Mouse (Mus musculus) liver, postnatal 0 days (tissue): ENCODE measurements at regions not wholly inside any gene's neighbourhood (a gene's known extent, or its start where the extent isn't known, plus 50 kb on each side); places are given as distances from the start of the nearest gene placed in this dataset.

Experiments
- ATAC-seq: fragments of 200-750 bp; cut with Nextera tagmentation; 2 replicates; pipeline ENCODE4 v1.8.0; 2017; ENCODE audit warnings: mild to moderate bottlenecking, moderate library complexity
- DNase-seq: peaks from one replicate; pipeline ENCODE4 v3.0.0-alpha.2; 2016
- H3K27ac ChIP-seq: fragments of 300-500 bp; sonication (generic); 2 replicates; pipeline ENCODE4 v1.5.1; 2014; ENCODE audit warnings: antibody characterized with exemption, moderate library complexity, mild to moderate bottlenecking, low read depth
- H3K27me3 ChIP-seq: fragments of 300-500 bp; sonication (generic); 2 replicates; pipeline ENCODE4 v1.6.1; 2014; ENCODE audit warnings: low read length, control low read depth, mixed read lengths; ENCODE audit not compliant: insufficient read depth
- H3K36me3 ChIP-seq: fragments of 300-500 bp; sonication (generic); replicated peaks from 2 replicates; pipeline ENCODE4 v1.6.1; 2014; ENCODE audit warnings: mild to moderate bottlenecking, control low read depth, low read length, moderate library complexity, mixed read lengths; ENCODE audit not compliant: insufficient read depth
- H3K4me1 ChIP-seq: fragments of 300-500 bp; sonication (generic); 2 replicates; pipeline ENCODE4 v1.6.1; 2014; ENCODE audit warnings: antibody characterized with exemption, mild to moderate bottlenecking, control low read depth; ENCODE audit not compliant: insufficient read depth
- H3K4me2 ChIP-seq: fragments of 300-500 bp; sonication (generic); 2 replicates; pipeline ENCODE4 v1.6.1; 2014; ENCODE audit warnings: low read depth, mild to moderate bottlenecking, low read length, moderate library complexity, mixed read lengths
- H3K4me3 ChIP-seq: fragments of 300-500 bp; sonication (generic); 2 replicates; pipeline ENCODE4 v1.5.1; 2014; ENCODE audit warnings: low read depth, low read length
- H3K9ac ChIP-seq: fragments of 300-500 bp; sonication (generic); replicated peaks from 2 replicates; pipeline ENCODE4 v1.6.1; 2014; ENCODE audit warnings: mild to moderate bottlenecking, moderate library complexity
- H3K9me3 ChIP-seq: fragments of 300-500 bp; sonication (generic); 2 replicates; pipeline ENCODE4 v1.6.1; 2016; ENCODE audit warnings: mild to moderate bottlenecking, control low read depth, low read length, mixed read lengths
- CTCF ChIP-seq: sonication (generic); IDR thresholded peaks from 2 replicates; pipeline ENCODE4 v1.5.1; 2016; ENCODE audit warnings: antibody characterized with exemption, low read depth
- EP300 ChIP-seq: IDR thresholded peaks from 2 replicates; pipeline ENCODE4 v1.6.1; 2016; ENCODE audit warnings: antibody characterized with exemption, low read depth, mild to moderate bottlenecking
- WGBS: fragments of 180-500 bp; shearing (Covaris S2); extraction: QIAGEN DNeasy Blood & Tissue Kit; methylation state at CpG from one replicate; pipeline ENCODE4 v1.1.7; 2014; ENCODE audit not compliant: insufficient replicate concordance; 5-methylcytosine and 5-hydroxymethylcytosine counted together

DNA sequence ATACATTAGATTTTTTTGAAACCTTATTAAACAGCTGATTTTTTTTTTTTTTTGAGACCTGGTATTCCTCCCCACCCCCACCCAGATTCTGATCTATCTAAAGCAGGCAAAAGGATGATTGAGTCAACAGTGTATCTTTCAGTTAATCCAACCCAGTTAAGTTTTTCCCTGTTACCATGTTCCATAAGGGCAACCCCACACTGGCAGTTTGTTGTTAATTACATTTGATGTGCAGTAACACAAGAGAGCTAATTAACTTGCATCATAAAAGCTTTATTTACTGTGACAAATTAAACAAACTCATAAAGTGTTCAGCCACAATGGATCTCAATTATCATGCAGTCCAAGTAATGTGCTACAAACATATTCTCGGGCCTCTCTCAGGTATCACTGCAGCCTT, 346.8 kb upstream of the Prkd1 start:
- TF ChIP-seq CTCF (no peak), EP300 (no peak)
- H3K4me3 ChIP-seq = no peak overlapping the region
- DNase-seq = no peak

DNA sequence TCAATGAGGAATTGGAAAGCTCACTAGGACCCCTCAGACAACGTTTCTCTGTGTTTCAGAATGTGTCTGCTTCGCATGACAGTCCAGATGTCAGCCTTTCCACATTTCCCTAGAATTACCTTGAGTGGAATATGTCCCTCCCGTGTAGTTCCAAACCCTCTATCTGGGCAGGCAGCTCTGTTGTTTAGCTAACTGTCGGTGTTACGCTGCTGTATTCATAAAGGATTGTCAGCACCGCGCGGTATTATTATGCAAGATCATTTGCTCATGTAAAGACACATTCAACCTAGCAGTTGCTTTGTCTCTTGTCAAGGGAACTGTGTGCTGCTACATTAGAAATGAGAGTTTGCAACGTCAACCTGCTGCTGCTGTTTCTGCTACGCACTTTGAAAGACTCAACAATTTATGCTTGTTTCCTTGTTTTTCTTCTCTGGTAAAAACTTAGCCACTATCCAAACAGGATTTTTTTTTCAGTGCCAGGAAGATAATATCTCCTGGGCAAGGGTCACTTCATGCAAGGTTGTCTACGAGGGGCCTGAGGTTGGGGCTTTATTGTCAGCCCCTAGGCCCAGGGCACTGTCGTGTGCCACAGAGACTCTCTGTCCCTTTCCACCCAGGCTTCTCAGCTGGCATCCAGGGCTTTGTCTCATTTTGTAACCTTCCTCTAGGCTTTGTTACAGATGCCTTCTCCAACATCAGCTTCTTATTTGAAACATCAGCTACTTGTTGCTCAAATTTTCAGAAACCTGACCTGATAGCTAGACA, 340.8 kb upstream of the Prkd1 start:
- Histone ChIP-seq H3K9ac (no peak overlapping the region), H3K27me3 (no peaks in the 10 kb centered on the region), H3K27ac (no peak overlapping the region), H3K4me1 (no peaks in the 10 kb centered on the region), H3K36me3 (no peaks in the 10 kb centered on the region), H3K9me3 (no peaks in the 10 kb centered on the region; the same call in 1 of the 2 replicates), H3K4me3 (no peak overlapping the region), H3K4me2 (no peak overlapping the region)
- 67% methylated on average over 12 of the region's 12 CpGs for WGBS
- ATAC-seq = no peak
- no peak for DNase-seq
- TF ChIP-seq CTCF (no peak), EP300 (no peak)

More for the DNA sequence above, 346.8 kb upstream of the Prkd1 start:
- H3K36me3 ChIP-seq = no peaks in the 10 kb centered on the region
- no peaks in the 10 kb centered on the region for H3K9me3 ChIP-seq
- no peak for ATAC-seq
- H3K27me3 ChIP-seq = no peaks in the 10 kb centered on the region
- H3K27ac ChIP-seq = no peak overlapping the region
- WGBS = 58% methylated on average over 1 of the region's 1 CpGs
- H3K9ac ChIP-seq = no peak overlapping the region
- H3K4me1 ChIP-seq = no peaks in the 10 kb centered on the region
- H3K4me2 ChIP-seq = no peak overlapping the region

DNA sequence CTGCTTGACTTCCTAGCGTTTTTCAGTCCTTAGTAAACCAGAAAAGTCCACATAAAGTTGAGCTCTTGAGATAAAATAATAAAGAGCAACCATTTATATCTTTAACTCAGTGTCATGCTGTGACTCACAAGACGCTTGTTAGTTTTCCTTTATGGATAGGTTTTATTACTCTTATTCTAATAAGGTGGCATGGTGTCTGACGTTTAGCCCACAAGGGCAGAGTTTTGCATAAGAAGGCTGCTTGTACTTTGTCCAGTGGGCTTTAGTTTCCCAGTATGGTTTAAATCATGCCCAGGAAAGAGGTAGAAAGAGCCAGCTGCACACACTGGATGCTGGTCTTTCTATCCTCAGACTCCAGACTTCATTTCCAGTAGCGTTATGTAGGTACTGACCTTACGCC, 332.4 kb upstream of the Prkd1 start:
- TF ChIP-seq CTCF (no peak), EP300 (no peak)
- WGBS = 77% methylated on average over 5 of the region's 5 CpGs

DNA sequence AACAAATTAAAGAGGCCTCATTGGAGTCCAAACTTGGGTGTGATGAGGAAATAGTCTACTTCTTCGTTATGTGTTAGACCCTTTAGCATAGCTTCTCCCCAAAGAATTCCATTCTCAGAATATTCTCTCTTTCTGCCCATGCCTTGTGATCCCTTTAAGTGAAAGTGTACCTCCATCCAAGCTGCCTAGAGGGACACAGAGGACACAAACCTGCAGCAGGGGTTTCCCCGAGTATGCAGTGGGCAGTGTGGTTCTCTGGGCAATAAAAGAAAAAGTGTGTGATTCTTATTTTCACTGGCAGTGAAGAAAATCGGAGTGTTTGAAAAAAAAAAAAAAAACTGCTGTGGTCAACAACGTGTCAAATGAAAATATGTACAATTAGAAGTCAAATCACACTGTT, 331.9 kb upstream of the Prkd1 start:
- 70% methylated on average over 4 of the region's 4 CpGs for WGBS
- TF ChIP-seq EP300 = no peak
- TF ChIP-seq CTCF = no peak

More for the DNA sequence above, 332.4 kb upstream of the Prkd1 start:
- Histone ChIP-seq H3K27me3 (no peaks in the 10 kb centered on the region), H3K4me3 (no peak overlapping the region), H3K27ac (no peak overlapping the region), H3K36me3 (no peaks in the 10 kb centered on the region), H3K9ac (no peak overlapping the region), H3K9me3 (no peaks in the 10 kb centered on the region), H3K4me1 (no peaks in the 10 kb centered on the region), H3K4me2 (no peak overlapping the region)
- no peak for DNase-seq
- ATAC-seq = no peak

DNA sequence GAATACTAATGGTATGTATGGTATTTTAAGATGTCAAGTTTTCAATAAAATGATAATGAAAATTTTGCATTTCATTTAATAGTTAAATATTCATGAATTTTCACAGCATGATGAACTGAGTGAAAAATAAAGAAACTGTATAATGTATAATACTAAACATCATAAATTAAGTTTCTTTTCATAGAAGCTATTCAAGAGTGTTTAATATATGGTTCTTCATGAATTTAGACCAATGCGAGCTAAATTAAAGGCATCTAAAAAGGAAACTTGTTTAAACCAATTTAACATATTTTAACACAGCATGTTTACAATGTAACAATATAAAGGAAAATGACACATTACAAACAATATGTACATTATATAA, 321.8 kb upstream of the Prkd1 start:
- H3K9ac ChIP-seq = no peak overlapping the region
- no peaks in the 10 kb centered on the region for H3K36me3 ChIP-seq
- no peaks in the 10 kb centered on the region for H3K9me3 ChIP-seq
- H3K27ac ChIP-seq = no peak overlapping the region
- H3K4me1 ChIP-seq = no peaks in the 10 kb centered on the region
- TF ChIP-seq CTCF (no peak), EP300 (no peak)
- no peak overlapping the region for H3K4me3 ChIP-seq
- H3K27me3 ChIP-seq = no peaks in the 10 kb centered on the region
- WGBS = 85% methylated on average over 1 of the region's 1 CpGs
- DNase-seq = no peak
- no peak overlapping the region for H3K4me2 ChIP-seq
- no peak for ATAC-seq

More for the DNA sequence above, 331.9 kb upstream of the Prkd1 start:
- Histone ChIP-seq H3K9ac (no peak overlapping the region), H3K27me3 (no peaks in the 10 kb centered on the region), H3K9me3 (no peaks in the 10 kb centered on the region), H3K4me1 (no peaks in the 10 kb centered on the region), H3K4me2 (no peak overlapping the region), H3K4me3 (no peak overlapping the region), H3K27ac (no peak overlapping the region), H3K36me3 (no peaks in the 10 kb centered on the region)
- ATAC-seq (no peak), DNase-seq (no peak)

DNA sequence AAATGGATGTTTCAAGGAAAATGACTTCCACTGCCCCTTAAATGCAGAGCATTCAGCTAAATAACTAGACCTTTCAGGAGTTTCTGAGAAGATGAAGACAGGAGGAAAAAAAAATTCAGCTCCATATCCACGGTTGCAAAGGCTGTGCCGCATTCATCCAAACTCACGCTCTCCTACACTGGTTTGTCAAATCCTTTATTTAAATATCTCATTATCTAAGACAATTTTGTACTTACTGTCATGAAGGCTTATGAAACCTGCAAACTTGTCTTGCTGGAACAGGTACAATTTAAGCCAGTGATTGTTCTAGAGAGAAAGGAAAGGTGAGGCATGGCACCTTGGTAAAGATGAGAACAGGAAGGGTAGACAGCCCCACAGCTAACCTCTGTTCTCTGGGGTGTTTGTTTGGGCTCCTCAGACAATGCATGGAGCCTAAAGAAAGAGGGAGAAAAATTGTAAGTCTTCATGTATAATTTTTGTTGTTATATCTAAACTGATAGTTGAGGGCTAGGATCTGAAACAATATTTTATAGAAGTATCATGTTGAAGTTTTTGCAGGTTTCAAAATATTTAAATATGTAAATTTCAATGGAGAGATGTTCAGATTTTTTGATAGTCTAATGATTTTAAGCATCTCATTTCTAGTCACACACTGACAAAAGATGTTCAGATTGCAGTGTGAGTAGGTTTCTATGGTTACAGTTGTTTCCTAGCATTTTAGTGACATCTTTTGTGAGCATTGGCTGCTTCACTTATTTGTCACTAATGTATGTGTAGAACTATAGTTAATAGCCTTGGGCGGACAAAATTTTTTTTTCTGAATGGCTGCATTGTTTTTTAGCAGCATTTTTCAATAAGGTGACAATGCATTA, 321.2 kb upstream of the Prkd1 start:
- ATAC-seq (no peak), DNase-seq (no peak)
- TF ChIP-seq EP300 (no peak), CTCF (no peak)
- Histone ChIP-seq H3K9me3 (no peaks in the 10 kb centered on the region), H3K4me3 (no peak overlapping the region), H3K9ac (no peak overlapping the region), H3K27me3 (no peaks in the 10 kb centered on the region), H3K36me3 (no peaks in the 10 kb centered on the region), H3K27ac (no peak overlapping the region), H3K4me1 (no peaks in the 10 kb centered on the region), H3K4me2 (no peak overlapping the region)
- WGBS = 79% methylated on average over 4 of the region's 4 CpGs
